Mouse (Mus musculus): ENCODE data around the gene Arhgap27. TPM values are rescaled to one million over a fixed set of nuclear protein-coding genes. Genes with fewer than 3 reads are reported as not detected.
"Not testable (repeated sequence)": the region's sequence is repeated elsewhere in the genome, so short reads cannot be mapped to it uniquely, and the experiment has no call there.

The Arhgap27 gene
- polyA plus RNA-seq, 1 experiment, result 21.1 TPM

GRCm38 (mm10) chr11:103304525-103304924, 59.0 kb downstream of the Arhgap27 start:
- DNase-seq, result no peak
- Histone ChIP-seq H3K27ac (ENCODE audit: insufficient read depth, low read length) (no peak overlapping the region), H3K4me3 (replicated peaks; ENCODE audit: insufficient read depth, low read depth, low read length) (no peak overlapping the region), H3K4me1 (ENCODE audit: control insufficient read depth, insufficient read depth, low read length) (no peaks in the 10 kb centered on the region), H3K27me3 (ENCODE audit: control insufficient read depth, insufficient read depth, low read length) (no peaks in the 10 kb centered on the region)
- WGBS, result 89% methylated on average over 9 of the region's 9 CpGs
- no peak for TF ChIP-seq CTCF (IDR thresholded peaks at IDR 0.05; ENCODE audit: borderline replicate concordance, insufficient read depth, low read depth, low read length)
- TF ChIP-seq POLR2A (IDR thresholded peaks at IDR 0.05; ENCODE audit: borderline replicate concordance, insufficient read depth, low read length), result no peak

GRCm38 (mm10) chr11:103294772-103295171, 68.7 kb downstream of the Arhgap27 start:
- WGBS, result 91% methylated on average over 7 of the region's 7 CpGs
- H3K27me3 ChIP-seq (ENCODE audit: control insufficient read depth, insufficient read depth, low read length), result no peaks in the 10 kb centered on the region
- H3K4me1 ChIP-seq (ENCODE audit: control insufficient read depth, insufficient read depth, low read length), result no peaks in the 10 kb centered on the region
- no peak overlapping the region for H3K27ac ChIP-seq (ENCODE audit: insufficient read depth, low read length)
- no peak for DNase-seq
- H3K4me3 ChIP-seq (replicated peaks; ENCODE audit: insufficient read depth, low read depth, low read length), result no peak overlapping the region
- TF ChIP-seq CTCF (IDR thresholded peaks at IDR 0.05; ENCODE audit: borderline replicate concordance, insufficient read depth, low read depth, low read length) (no peak), POLR2A (IDR thresholded peaks at IDR 0.05; ENCODE audit: borderline replicate concordance, insufficient read depth, low read length) (no peak)

- TF ChIP-seq CTCF (IDR thresholded peaks at IDR 0.05; ENCODE audit: borderline replicate concordance, insufficient read depth, low read depth, low read length) (no peak), POLR2A (IDR thresholded peaks at IDR 0.05; ENCODE audit: borderline replicate concordance, insufficient read depth, low read length) (no peak)
- no peak for DNase-seq
- Histone ChIP-seq H3K4me3 (replicated peaks; ENCODE audit: insufficient read depth, low read depth, low read length) (no peak overlapping the region), H3K27me3 (ENCODE audit: control insufficient read depth, insufficient read depth, low read length) (no peaks in the 10 kb centered on the region), H3K27ac (ENCODE audit: insufficient read depth, low read length) (no peak overlapping the region), H3K4me1 (ENCODE audit: control insufficient read depth, insufficient read depth, low read length) (no peaks in the 10 kb centered on the region; the same call in 1 of the 2 replicates)
- whole genome bisulfite sequencing, result 93% methylated on average over 6 of the region's 6 CpGs
Measured at GRCm38 (mm10) chr11:103294066-103294465, 69.4 kb downstream of the Arhgap27 start.

- Histone ChIP-seq H3K4me3 (replicated peaks; ENCODE audit: insufficient read depth, low read depth, low read length) (no peak overlapping the region), H3K27me3 (ENCODE audit: control insufficient read depth, insufficient read depth, low read length) (no peaks in the 10 kb centered on the region), H3K4me1 (ENCODE audit: control insufficient read depth, insufficient read depth, low read length) (peaks cover 5% of the 10 kb centered on the region; the same call in 1 of the 2 replicates), H3K27ac (ENCODE audit: insufficient read depth, low read length) (no peak overlapping the region)
- DNase-seq, result no peak
- 50% methylated on average over 5 of the region's 5 CpGs for WGBS
- TF ChIP-seq POLR2A (IDR thresholded peaks at IDR 0.05; ENCODE audit: borderline replicate concordance, insufficient read depth, low read length) (no peak), CTCF (IDR thresholded peaks at IDR 0.05; ENCODE audit: borderline replicate concordance, insufficient read depth, low read depth, low read length) (no peak)
Measured at GRCm38 (mm10) chr11:103292890-103293287, 70.6 kb downstream of the Arhgap27 start.

GRCm38 (mm10) chr11:103292152-103292889, 71.2 kb downstream of the Arhgap27 start:
- Histone ChIP-seq H3K27ac (ENCODE audit: insufficient read depth, low read length) (no peak overlapping the region), H3K4me1 (ENCODE audit: control insufficient read depth, insufficient read depth, low read length) (peaks cover 5% of the 10 kb centered on the region; the same call in 1 of the 2 replicates), H3K4me3 (replicated peaks; ENCODE audit: insufficient read depth, low read depth, low read length) (no peak overlapping the region), H3K27me3 (ENCODE audit: control insufficient read depth, insufficient read depth, low read length) (no peaks in the 10 kb centered on the region)
- 44% methylated on average over 14 of the region's 14 CpGs for WGBS
- TF ChIP-seq POLR2A (IDR thresholded peaks at IDR 0.05; ENCODE audit: borderline replicate concordance, insufficient read depth, low read length) (no peak), CTCF (IDR thresholded peaks at IDR 0.05; ENCODE audit: borderline replicate concordance, insufficient read depth, low read depth, low read length) (no peak)
- DNase-seq, result no peak

- H3K27me3 ChIP-seq (ENCODE audit: control insufficient read depth, insufficient read depth, low read length); H3K4me3 ChIP-seq (replicated peaks; ENCODE audit: insufficient read depth, low read depth, low read length); DNase-seq; H3K4me1 ChIP-seq (ENCODE audit: control insufficient read depth, insufficient read depth, low read length); H3K27ac ChIP-seq (ENCODE audit: insufficient read depth, low read length): not testable (repeated sequence)
- 94% methylated on average over 7 of the region's 7 CpGs for WGBS
Measured at GRCm38 (mm10) chr11:103290841-103291240, 72.7 kb downstream of the Arhgap27 start.

- Histone ChIP-seq H3K27ac (ENCODE audit: insufficient read depth, low read length) (no peak overlapping the region), H3K4me3 (replicated peaks; ENCODE audit: insufficient read depth, low read depth, low read length) (no peak overlapping the region), H3K27me3 (ENCODE audit: control insufficient read depth, insufficient read depth, low read length) (no peaks in the 10 kb centered on the region), H3K4me1 (ENCODE audit: control insufficient read depth, insufficient read depth, low read length) (peaks cover 5% of the 10 kb centered on the region; the same call in 1 of the 2 replicates)
- 29% methylated on average over 16 of the region's 16 CpGs for WGBS
- peak in 1 of 2 experiments; percentile 29 for DNase-seq
- TF ChIP-seq POLR2A (IDR thresholded peaks at IDR 0.05; ENCODE audit: borderline replicate concordance, insufficient read depth, low read length) (no peak), CTCF (IDR thresholded peaks at IDR 0.05; ENCODE audit: borderline replicate concordance, insufficient read depth, low read depth, low read length) (no peak)
Measured at GRCm38 (mm10) chr11:103288291-103288963, 75.1 kb downstream of the Arhgap27 start.

GRCm38 (mm10) chr11:103286910-103287309, 76.6 kb downstream of the Arhgap27 start:
- no peak overlapping the region for H3K4me3 ChIP-seq (replicated peaks; ENCODE audit: insufficient read depth, low read depth, low read length)
- H3K27me3 ChIP-seq (ENCODE audit: control insufficient read depth, insufficient read depth, low read length), result no peaks in the 10 kb centered on the region
- H3K27ac ChIP-seq (ENCODE audit: insufficient read depth, low read length), result no peak overlapping the region
- 97% methylated on average over 5 of the region's 5 CpGs for WGBS
- H3K4me1 ChIP-seq (ENCODE audit: control insufficient read depth, insufficient read depth, low read length), result peaks cover 5% of the 10 kb centered on the region; the same call in 1 of the 2 replicates
- no peak for DNase-seq
- TF ChIP-seq POLR2A (IDR thresholded peaks at IDR 0.05; ENCODE audit: borderline replicate concordance, insufficient read depth, low read length) (no peak), CTCF (IDR thresholded peaks at IDR 0.05; ENCODE audit: borderline replicate concordance, insufficient read depth, low read depth, low read length) (no peak)

Data from cerebellum, adult 2 months (tissue).